Comparison of ENCODE assay signal across 10 mouse cellular contexts in the genomic region with DNA sequence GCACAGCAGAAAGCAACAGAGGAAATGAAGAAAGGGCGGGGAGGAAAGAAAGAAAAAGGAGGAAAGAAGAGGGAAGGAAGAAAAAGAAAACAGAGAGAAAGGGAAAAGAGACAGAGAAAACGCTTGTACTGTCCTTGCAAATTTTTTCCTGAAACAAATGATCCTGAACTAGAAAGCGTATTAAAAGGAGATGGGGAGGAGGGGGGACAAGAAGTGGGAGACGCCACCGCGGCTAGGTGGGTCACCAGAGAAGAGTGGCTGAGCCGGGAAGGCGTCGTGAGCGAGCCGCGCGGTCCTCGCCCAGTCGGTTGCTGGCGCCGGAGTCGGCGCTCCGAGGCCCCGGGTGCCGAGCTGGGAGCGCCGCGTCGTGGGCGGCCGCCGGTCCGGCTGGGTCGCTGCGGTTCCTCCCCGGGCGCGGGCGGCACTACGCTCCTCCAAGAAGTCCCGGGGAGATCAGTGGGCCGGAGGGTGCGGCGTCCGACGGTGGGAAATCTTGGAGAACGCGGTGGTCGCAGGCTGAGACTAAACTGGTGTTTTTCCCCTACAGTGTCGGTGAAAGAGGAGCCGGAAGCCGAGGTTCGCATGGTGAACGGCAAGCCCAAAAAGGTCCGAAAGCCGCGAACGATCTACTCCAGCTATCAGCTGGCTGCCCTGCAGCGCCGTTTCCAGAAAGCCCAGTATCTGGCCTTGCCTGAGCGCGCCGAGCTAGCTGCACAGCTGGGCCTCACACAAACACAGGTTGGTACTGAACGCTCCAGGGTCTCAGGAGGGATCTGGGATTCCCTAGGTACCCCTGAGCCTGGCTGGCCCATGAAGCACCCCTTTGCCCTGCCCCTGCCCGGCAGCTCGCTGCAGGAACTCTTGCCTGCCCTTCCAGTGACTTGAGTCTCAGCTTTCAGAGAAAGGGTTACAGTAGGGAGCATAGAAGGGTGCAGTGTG. TPM values are rescaled to one million over a fixed set of nuclear protein-coding genes. Genes with fewer than 3 reads are reported as not detected.
A peak's percentile ranks its signal among the peaks of the same experiment; 100 is the strongest.
DNase-seq lines count a peak whose midpoint lies in the region; ATAC-seq lines count a peak whose summit lies in the region.
"Had no signal": no experiment of that assay in that cellular context is flagged by ENCODE, and none has a peak within 500 bp of the region (broad histone marks: within the 10 kb centered on the region; RNA-seq: fewer than 3 reads in every experiment).

No protein-coding gene starts in this region.

- peak overlapping the region; percentile 5; the same call in 1 of the 2 replicates for H3K27ac ChIP-seq in heart, embryonic 10.5 days
- H3K27ac ChIP-seq in brown adipose tissue, adult 24 weeks (replicated peaks; ENCODE audit: low read depth, low read length): no peak overlapping the region
- no peak overlapping the region for H3K27ac ChIP-seq in hindbrain, embryonic 11.5 days (ENCODE audit: low read depth, low read length)
- no peak overlapping the region for H3K27ac ChIP-seq in midbrain, embryonic 12.5 days (replicated peaks)
- H3K27ac ChIP-seq: left cerebral cortex, adult 2 months had no signal

- H3K9ac ChIP-seq in hindbrain, embryonic 11.5 days (ENCODE audit: low read depth, low read length): no peak overlapping the region
- H3K9ac ChIP-seq in midbrain, embryonic 12.5 days (replicated peaks): no peak overlapping the region

- H3K9me3 ChIP-seq in heart, embryonic 10.5 days: no peaks in the 10 kb centered on the region
- no peaks in the 10 kb centered on the region for H3K9me3 ChIP-seq in hindbrain, embryonic 11.5 days (ENCODE audit: control insufficient read depth, low read length)
- H3K9me3 ChIP-seq in midbrain, embryonic 12.5 days: no peaks in the 10 kb centered on the region

- 1% methylated on average over 63 of the region's 63 CpGs for WGBS in heart, embryonic 10.5 days
- WGBS in hindbrain, embryonic 11.5 days: under 1% methylated on average over 58 of the region's 63 CpGs
- under 1% methylated on average over 63 of the region's 63 CpGs for WGBS in midbrain, embryonic 12.5 days

- no peak for ATAC-seq in hindbrain, embryonic 11.5 days (ENCODE audit: low FRiP score)
- no peak for ATAC-seq in midbrain, embryonic 12.5 days (ENCODE audit: low FRiP score, low read depth)

- peaks cover 99% of the 10 kb centered on the region for H3K27me3 ChIP-seq in heart, embryonic 10.5 days (ENCODE audit: insufficient read depth, poor library complexity, severe bottlenecking)
- H3K27me3 ChIP-seq in hindbrain, embryonic 11.5 days (ENCODE audit: control insufficient read depth, insufficient read depth, low read length): peaks cover 62% of the 10 kb centered on the region
- peaks cover 94% of the 10 kb centered on the region for H3K27me3 ChIP-seq in midbrain, embryonic 12.5 days

- no peak for DNase-seq in heart, embryonic 10.5 days (ENCODE audit: low spot score)
- DNase-seq in heart, adult 9 months (ENCODE audit: low spot score in 2 of 2): no peak
- DNase-seq in hindbrain, embryonic 11.5 days (ENCODE audit: low spot score): peak; percentile 51
- DNase-seq in left cerebral cortex, adult 8-10 months (ENCODE audit: low spot score in 2 of 2): no peak
- no peak for DNase-seq in gastrocnemius, postnatal 10 days
- no peak for DNase-seq in yolk sac, embryonic 10.5 days (ENCODE audit: low spot score)
- DNase-seq: right cerebral cortex, postnatal 4 days had no signal

- H3K4me2 ChIP-seq in hindbrain, embryonic 11.5 days (replicated peaks; ENCODE audit: low read depth, low read length): peak overlapping the region; percentile 49
- H3K4me2 ChIP-seq in midbrain, embryonic 12.5 days (replicated peaks): peak overlapping the region; percentile 69

- peaks cover 51% of the 10 kb centered on the region for H3K4me1 ChIP-seq in heart, embryonic 10.5 days
- H3K4me1 ChIP-seq in brown adipose tissue, adult 24 weeks (ENCODE audit: control insufficient read depth, insufficient read depth, insufficient read length, low read length): no peaks in the 10 kb centered on the region; the same call in 1 of the 2 replicates
- peaks cover 8% of the 10 kb centered on the region for H3K4me1 ChIP-seq in hindbrain, embryonic 11.5 days (replicated peaks; ENCODE audit: control insufficient read depth, insufficient read depth, low read length)
- peaks cover 26% of the 10 kb centered on the region for H3K4me1 ChIP-seq in midbrain, embryonic 12.5 days

- no peaks in the 10 kb centered on the region for H3K36me3 ChIP-seq in heart, embryonic 10.5 days
- no peaks in the 10 kb centered on the region for H3K36me3 ChIP-seq in hindbrain, embryonic 11.5 days (ENCODE audit: control insufficient read depth, insufficient read depth, low read length)
- no peaks in the 10 kb centered on the region for H3K36me3 ChIP-seq in midbrain, embryonic 12.5 days

- H3K4me3 ChIP-seq in heart, embryonic 10.5 days: peak overlapping the region; percentile 54
- H3K4me3 ChIP-seq in brown adipose tissue, adult 24 weeks (ENCODE audit: insufficient read depth, low read depth, low read length): peak overlapping the region; percentile 34; the same call in 1 of the 2 replicates
- peak overlapping the region; percentile 40 for H3K4me3 ChIP-seq in hindbrain, embryonic 11.5 days (ENCODE audit: low read depth, low read length)
- peak overlapping the region; percentile 43 for H3K4me3 ChIP-seq in midbrain, embryonic 12.5 days
- H3K4me3 ChIP-seq: left cerebral cortex, adult 2 months had no signal

RNA-seq across cellular contexts. Expression of a gene that starts 1.5 kb away (rescaled TPM):
- 3.2 and 5.9 TPM in 2 replicates for polyA plus RNA-seq in heart, embryonic 10.5 days (2016; fragmentation: Nextera tagmentation; extraction: Ambion mirVana)
- polyA plus RNA-seq in brown adipose tissue, adult 24 weeks (2012; ENCODE audit: insufficient read depth, insufficient read length, missing spikeins): not detected in 2 replicates
- 1.7 TPM in 2 replicates for polyA plus RNA-seq in hindbrain, embryonic 11.5 days (2014; fragmentation: Nextera tagmentation; extraction: Ambion mirVana)
- 0.67 and 0.71 TPM in 2 replicates for polyA plus RNA-seq in midbrain, embryonic 12.5 days (2016; fragmentation: Nextera tagmentation; extraction: Ambion mirVana)
- total RNA-seq in left cerebral cortex, adult 8-10 months (2022): under 1 TPM in 1 of 4 experiments, not detected in 3; 0.14 TPM
- 1 to 10 TPM in 1 of 2 experiments, not detected in 1; 2.7 TPM for total RNA-seq in gastrocnemius, postnatal 10 days (2021)
- total RNA-seq: left cerebral cortex, adult 2 months had no signal

RNA-seq across cellular contexts. Expression of a gene that starts 24.6 kb away (rescaled TPM):
- polyA plus RNA-seq in heart, embryonic 10.5 days (2016; fragmentation: Nextera tagmentation; extraction: Ambion mirVana): 0.43 and 1.2 TPM in 2 replicates
- not detected in 2 replicates for polyA plus RNA-seq in brown adipose tissue, adult 24 weeks (2012; ENCODE audit: insufficient read depth, insufficient read length, missing spikeins)
- 0.13 TPM in 1 of 2 replicates, not detected in the other for polyA plus RNA-seq in hindbrain, embryonic 11.5 days (2014; fragmentation: Nextera tagmentation; extraction: Ambion mirVana)
- polyA plus RNA-seq in midbrain, embryonic 12.5 days (2016; fragmentation: Nextera tagmentation; extraction: Ambion mirVana): not detected in 2 replicates
- under 1 TPM in 3 of 4 experiments, not detected in 1; 0.15 to 0.40 (median 0.33) TPM for total RNA-seq in left cerebral cortex, adult 8-10 months (2022)
- under 1 TPM in 1 of 2 experiments, not detected in 1; 0.32 TPM for total RNA-seq in gastrocnemius, postnatal 10 days (2021)
- total RNA-seq: left cerebral cortex, adult 2 months had no signal

RNA-seq across cellular contexts. Expression of a gene that starts 44.8 kb away (rescaled TPM):
- polyA plus RNA-seq in heart, embryonic 10.5 days (2016; fragmentation: Nextera tagmentation; extraction: Ambion mirVana): 11.5 and 13.8 TPM in 2 replicates
- polyA plus RNA-seq in brown adipose tissue, adult 24 weeks (2012; ENCODE audit: insufficient read depth, insufficient read length, missing spikeins): 2.5 and 5.0 TPM in 2 replicates
- 4.2 and 4.4 TPM in 2 replicates for polyA plus RNA-seq in hindbrain, embryonic 11.5 days (2014; fragmentation: Nextera tagmentation; extraction: Ambion mirVana)
- polyA plus RNA-seq in midbrain, embryonic 12.5 days (2016; fragmentation: Nextera tagmentation; extraction: Ambion mirVana): 6.3 and 6.5 TPM in 2 replicates
- 10 to 100 TPM; 15.9 to 22.5 (median 19.6) TPM for total RNA-seq in left cerebral cortex, adult 8-10 months (2022)
- 1 to 10 TPM; 3.4 to 4.6 TPM for total RNA-seq in gastrocnemius, postnatal 10 days (2021)
